Mouse (Mus musculus) heart, embryonic 14.5 days (tissue): Measurements from ENCODE around the gene Lurap1. TPM values are rescaled to one million over a fixed set of nuclear protein-coding genes. Genes with fewer than 3 reads are reported as not detected.

Experiments used
- ATAC-seq: fragments of 200-750 bp; cut with Nextera tagmentation; 2 replicates; pipeline ENCODE4 v1.8.0; 2017; ENCODE audit warnings: low read depth, moderate TSS enrichment; ENCODE audit not compliant: insufficient number of reproducible peaks, insufficient read depth, low FRiP score
- H3K27ac ChIP-seq, 2 experiments: fragments of 200-500 bp in 1 of 2; fragments of 300-500 bp in 1 of 2; sonication (generic) in 1 of 2; replicated peaks in 1 of 2; 2 replicates each; pipeline ENCODE4 v1.5.1; 2012 to 2014; ENCODE audit warnings: low read depth in 2 of 2, low read length in 2 of 2, control low read depth in 1 of 2, mild to moderate bottlenecking in 1 of 2, mixed read lengths in 1 of 2; ENCODE audit not compliant: control insufficient read depth in 1 of 2, insufficient read depth in 1 of 2
- H3K27me3 ChIP-seq: fragments of 300-500 bp; sonication (generic); 2 replicates; pipeline ENCODE4 v1.6.1; 2014; ENCODE audit warnings: mild to moderate bottlenecking, low read length, control low read depth; ENCODE audit not compliant: control insufficient read depth, insufficient read depth
- H3K36me3 ChIP-seq: fragments of 300-500 bp; sonication (generic); 2 replicates; pipeline ENCODE4 v1.6.1; 2014; ENCODE audit warnings: mild to moderate bottlenecking, control low read depth, low read length, mixed read lengths; ENCODE audit not compliant: control insufficient read depth, insufficient read depth
- H3K4me1 ChIP-seq, 2 experiments: fragments of 200-500 bp in 1 of 2; fragments of 300-500 bp in 1 of 2; sonication (generic) in 1 of 2; 2 replicates each; pipeline ENCODE4 v1.6.1; 2012 to 2014; ENCODE audit warnings: low read length in 2 of 2, control low read depth in 1 of 2, mixed read lengths in 1 of 2; ENCODE audit not compliant: control insufficient read depth in 2 of 2, insufficient read depth in 2 of 2
- H3K4me2 ChIP-seq: fragments of 300-500 bp; sonication (generic); 2 replicates; pipeline ENCODE4 v1.6.1; 2014; ENCODE audit warnings: mild to moderate bottlenecking, low read length
- H3K4me3 ChIP-seq, 2 experiments: fragments of 200-500 bp in 1 of 2; fragments of 300-500 bp in 1 of 2; sonication (generic) in 1 of 2; 2 replicates each; pipeline ENCODE4 v1.5.1; 2012 to 2014; ENCODE audit warnings: low read length in 2 of 2, mild to moderate bottlenecking in 2 of 2, control low read depth in 1 of 2, low read depth in 1 of 2, moderate library complexity in 1 of 2; ENCODE audit not compliant: control insufficient read depth in 1 of 2, insufficient read depth in 1 of 2
- H3K9ac ChIP-seq: fragments of 300-500 bp; sonication (generic); 2 replicates; pipeline ENCODE4 v1.6.1; 2014; ENCODE audit warnings: mild to moderate bottlenecking, low read length
- H3K9me3 ChIP-seq: fragments of 300-500 bp; sonication (generic); 2 replicates; pipeline ENCODE4 v1.6.1; 2016; ENCODE audit warnings: low read length, control low read depth; ENCODE audit not compliant: control insufficient read depth
- WGBS: fragments of 180-500 bp; shearing (Covaris S2); extraction: QIAGEN DNeasy Blood & Tissue Kit; methylation state at CpG from one replicate; pipeline ENCODE4 v1.1.7; 2014; 5-methylcytosine and 5-hydroxymethylcytosine counted together
- polyA plus RNA-seq: library from polyadenylated mRNA; unstranded; fragments of >200 nt; fragmentation: Nextera tagmentation; extraction: Ambion mirVana; gene quantifications from 2 replicates; pipeline ENCODE4 v1.2.1, GENCODE M21; 2014

Lurap1 gene
- polyA plus RNA-seq, 1 experiment from 2014 or later: 2.7 TPM

- 32% methylated on average over 5 of the region's 5 CpGs for WGBS
- Histone ChIP-seq H3K4me2 (peak overlapping the region; percentile 61), H3K4me1 (peaks cover 30 to 35% of the 10 kb centered on the region in 2 experiments)
Measured at GRCm38 (mm10) chr4:116177140-116177539, 26.0 kb upstream of the Lurap1 start.

GRCm38 (mm10) chr4:116176543-116176988 lies 25.4 kb upstream of the Lurap1 start:
- WGBS: 12% methylated on average over 10 of the region's 10 CpGs
- Histone ChIP-seq H3K4me3 (peak overlapping the region; percentile 7 to 16; a peak in 1 of 4 replicates), H3K9ac (peak overlapping the region; percentile 66), H3K27ac (peak overlapping the region; percentile 76 to 91), H3K4me2 (peak overlapping the region; percentile 61), H3K36me3 (no peaks in the 10 kb centered on the region), H3K4me1 (peaks cover 30 to 35% of the 10 kb centered on the region in 2 experiments), H3K9me3 (no peaks in the 10 kb centered on the region), H3K27me3 (no peaks in the 10 kb centered on the region)
- peak; percentile 65 for ATAC-seq

More at GRCm38 (mm10) chr4:116177140-116177539, 26.0 kb upstream of the Lurap1 start:
- H3K36me3 ChIP-seq: no peaks in the 10 kb centered on the region
- H3K9ac ChIP-seq: peak overlapping the region; percentile 66
- peak overlapping the region; percentile 76 to 91 for H3K27ac ChIP-seq
- H3K27me3 ChIP-seq: no peaks in the 10 kb centered on the region
- H3K4me3 ChIP-seq: no peak overlapping the region
- H3K9me3 ChIP-seq: no peaks in the 10 kb centered on the region
- ATAC-seq: peak; percentile 57; the same call in 1 of the 2 replicates

GRCm38 (mm10) chr4:116175711-116176542 lies 24.8 kb upstream of the Lurap1 start:
- no peaks in the 10 kb centered on the region for H3K36me3 ChIP-seq
- peak overlapping the region; percentile 78 to 91 for H3K27ac ChIP-seq
- H3K27me3 ChIP-seq: no peaks in the 10 kb centered on the region
- H3K4me2 ChIP-seq: peak overlapping the region; percentile 61
- H3K4me1 ChIP-seq: peaks cover 30 to 35% of the 10 kb centered on the region in 2 experiments
- H3K9ac ChIP-seq: peak overlapping the region; percentile 66
- no peaks in the 10 kb centered on the region for H3K9me3 ChIP-seq
- ATAC-seq: peak; percentile 45; the same call in 1 of the 2 replicates
- peak overlapping the region in 1 of 2 experiments; percentile 16; a peak in 1 of 4 replicates for H3K4me3 ChIP-seq
- 28% methylated on average over 7 of the region's 7 CpGs for WGBS

- H3K4me3 ChIP-seq: no peak overlapping the region
- ATAC-seq: no peak
- peak overlapping the region; percentile 66 for H3K9ac ChIP-seq
- H3K27me3 ChIP-seq: no peaks in the 10 kb centered on the region
- H3K27ac ChIP-seq: peak overlapping the region; percentile 91 to 92
- H3K9me3 ChIP-seq: no peaks in the 10 kb centered on the region
- peaks cover 30 to 35% of the 10 kb centered on the region in 2 experiments for H3K4me1 ChIP-seq
- H3K4me2 ChIP-seq: peak overlapping the region; percentile 61
- H3K36me3 ChIP-seq: no peaks in the 10 kb centered on the region
Measured at GRCm38 (mm10) chr4:116175136-116175535, 24.0 kb upstream of the Lurap1 start.

- WGBS: 10% methylated on average over 6 of the region's 6 CpGs
- Histone ChIP-seq H3K27me3 (no peaks in the 10 kb centered on the region), H3K27ac (peak overlapping the region; percentile 91 to 92), H3K36me3 (no peaks in the 10 kb centered on the region), H3K4me2 (no peak overlapping the region), H3K4me1 (peaks cover 30 to 35% of the 10 kb centered on the region in 2 experiments), H3K4me3 (no peak overlapping the region), H3K9me3 (no peaks in the 10 kb centered on the region), H3K9ac (peak overlapping the region; percentile 66)
- ATAC-seq: peak; percentile 42
Measured at GRCm38 (mm10) chr4:116174466-116175116, 23.5 kb upstream of the Lurap1 start.

- Histone ChIP-seq H3K9me3 (no peaks in the 10 kb centered on the region), H3K27ac (peak overlapping the region in 1 of 2 experiments; percentile 91; a peak in 2 of 4 replicates), H3K4me1 (peaks cover 30 to 35% of the 10 kb centered on the region in 2 experiments), H3K4me3 (no peak overlapping the region), H3K36me3 (no peaks in the 10 kb centered on the region), H3K4me2 (no peak overlapping the region), H3K9ac (no peak overlapping the region), H3K27me3 (no peaks in the 10 kb centered on the region)
- ATAC-seq: no peak
- WGBS: 85% methylated on average over 4 of the region's 4 CpGs
Measured at GRCm38 (mm10) chr4:116173752-116174151, 22.6 kb upstream of the Lurap1 start.

- no peaks in the 10 kb centered on the region for H3K36me3 ChIP-seq
- peak within 1 kb of the TSS; percentile 18; the same call in 1 of the 2 replicates for H3K9ac ChIP-seq
- no peak for ATAC-seq
- 94% methylated on average over 6 of the region's 6 CpGs for WGBS
- peaks cover 30 to 35% of the 10 kb centered on the region in 2 experiments for H3K4me1 ChIP-seq
- H3K27ac ChIP-seq: peak within 1 kb of the TSS; percentile 91 to 92
- no peaks in the 10 kb centered on the region for H3K27me3 ChIP-seq
- no peaks in the 10 kb centered on the region for H3K9me3 ChIP-seq
- H3K4me3 ChIP-seq: no peak within 1 kb of the TSS
- H3K4me2 ChIP-seq: no peak within 1 kb of the TSS
Measured at GRCm38 (mm10) chr4:116173072-116173471, 21.9 kb upstream of the Lurap1 start, which contains the start of the genes 1700042G07Rik and Gm49337. Gene 1700042G07Rik, plus strand, starts transcription at chr4:116173372. Gene Gm49337, plus strand, starts transcription at chr4:116173384.
